Mouse (Mus musculus) brain, embryonic 14.5 days (tissue): ENCODE data around the gene Pard3b. TPM values are rescaled to one million over a fixed set of nuclear protein-coding genes. Genes with fewer than 3 reads are reported as not detected.

Experiments
- DNase-seq: peaks from one replicate; pipeline ENCODE4 v3.0.0-alpha.2; 2011; ENCODE audit warnings: low read depth
- CTCF ChIP-seq: fragments of 200-500 bp; IDR thresholded peaks from 2 replicates; pipeline ENCODE4 v1.5.1; 2012; ENCODE audit warnings: inconsistent platforms, mild to moderate bottlenecking, moderate library complexity, borderline replicate concordance; ENCODE audit not compliant: insufficient read depth, insufficient read length; ENCODE audit errors: extremely low read depth
- POLR2A ChIP-seq: fragments of 200-500 bp; IDR thresholded peaks from 2 replicates; pipeline ENCODE4 v1.6.1; 2012; ENCODE audit warnings: mild to moderate bottlenecking, inconsistent platforms, borderline replicate concordance; ENCODE audit not compliant: poor library complexity, insufficient read depth, insufficient read length, severe bottlenecking; ENCODE audit errors: extremely low read depth
- polyA plus RNA-seq: library from polyadenylated mRNA; depleted of rRNA; stranded (reverse); fragments of >200 nt; gene quantifications from 2 replicates; pipeline ENCODE4 v1.2.3, GENCODE M21; 2012

The Pard3b gene
- polyA plus RNA-seq, 1 experiment = 3.8 TPM

- TF ChIP-seq POLR2A (no peak), CTCF (no peak)
- DNase-seq = no peak
Measured at GRCm38 (mm10) chr1:62466544-62466943, 827.9 kb downstream of the Pard3b start.

- no peak for TF ChIP-seq POLR2A
- TF ChIP-seq CTCF = no peak
- DNase-seq = no peak
Measured at GRCm38 (mm10) chr1:62483059-62483458, 844.4 kb downstream of the Pard3b start.

- no peak for TF ChIP-seq POLR2A
- DNase-seq = peak; percentile 76
Measured at GRCm38 (mm10) chr1:62488871-62489270, 850.2 kb downstream of the Pard3b start.

GRCm38 (mm10) chr1:62499146-62499545 lies 860.5 kb downstream of the Pard3b start:
- DNase-seq = no peak
- no peak for TF ChIP-seq POLR2A
- TF ChIP-seq CTCF = no peak

- DNase-seq = no peak
- TF ChIP-seq POLR2A = no peak
- no peak for TF ChIP-seq CTCF
Measured at GRCm38 (mm10) chr1:62510501-62510900, 871.9 kb downstream of the Pard3b start.

GRCm38 (mm10) chr1:62511681-62512080 lies 873.1 kb downstream of the Pard3b start:
- TF ChIP-seq POLR2A (no peak), CTCF (no peak)
- DNase-seq = no peak

GRCm38 (mm10) chr1:62518621-62519213 lies 880.1 kb downstream of the Pard3b start:
- no peak for TF ChIP-seq POLR2A
- DNase-seq = peak; percentile 84

GRCm38 (mm10) chr1:62521368-62521767 lies 882.7 kb downstream of the Pard3b start:
- DNase-seq = no peak

GRCm38 (mm10) chr1:62522761-62523160 lies 884.1 kb downstream of the Pard3b start:
- TF ChIP-seq POLR2A (no peak), CTCF (no peak)

More at GRCm38 (mm10) chr1:62521368-62521767, 882.7 kb downstream of the Pard3b start:
- TF ChIP-seq POLR2A (no peak), CTCF (no peak)

GRCm38 (mm10) chr1:62527788-62528187 lies 889.2 kb downstream of the Pard3b start:
- DNase-seq = no peak

More at GRCm38 (mm10) chr1:62522761-62523160, 884.1 kb downstream of the Pard3b start:
- no peak for DNase-seq

GRCm38 (mm10) chr1:62529941-62530340 lies 891.3 kb downstream of the Pard3b start:
- TF ChIP-seq CTCF = no peak
- TF ChIP-seq POLR2A = no peak
- DNase-seq = peak; percentile 76

More at GRCm38 (mm10) chr1:62527788-62528187, 889.2 kb downstream of the Pard3b start:
- TF ChIP-seq POLR2A = no peak
- TF ChIP-seq CTCF = no peak

GRCm38 (mm10) chr1:62532426-62533126 lies 894.0 kb downstream of the Pard3b start:
- no peak for TF ChIP-seq POLR2A
- TF ChIP-seq CTCF = no peak
- DNase-seq = no peak
